Mouse (Mus musculus) hindbrain, embryonic 14.5 days (tissue): ENCODE results near the gene Tshb. TPM values are rescaled to one million over a fixed set of nuclear protein-coding genes. Genes with fewer than 3 reads are reported as not detected.

ENCODE experiments used
- ATAC-seq: fragments of 200-750 bp; cut with Nextera tagmentation; 2 replicates; pipeline ENCODE4 v1.8.0; 2017; ENCODE audit warnings: moderate number of reproducible peaks, mild to moderate bottlenecking, moderate TSS enrichment, moderate library complexity; ENCODE audit not compliant: low FRiP score
- DNase-seq: peaks from one replicate; pipeline ENCODE4 v3.0.0-alpha.2; 2015; ENCODE audit warnings: low spot score
- H3K27ac ChIP-seq: fragments of 300-500 bp; sonication (generic); 2 replicates; pipeline ENCODE4 v1.5.1; 2014; ENCODE audit warnings: mild to moderate bottlenecking, moderate library complexity
- H3K27me3 ChIP-seq: fragments of 300-500 bp; sonication (generic); 2 replicates; pipeline ENCODE4 v1.6.1; 2014; ENCODE audit warnings: mild to moderate bottlenecking, low read length, mixed read lengths; ENCODE audit not compliant: control insufficient read depth, insufficient read depth
- H3K36me3 ChIP-seq: fragments of 300-500 bp; sonication (generic); replicated peaks from 2 replicates; pipeline ENCODE4 v1.6.1; 2014; ENCODE audit not compliant: control insufficient read depth, insufficient read depth
- H3K4me1 ChIP-seq: fragments of 300-500 bp; sonication (generic); replicated peaks from 2 replicates; pipeline ENCODE4 v1.6.1; 2014; ENCODE audit warnings: antibody characterized with exemption, low read length, mixed read lengths; ENCODE audit not compliant: control insufficient read depth, insufficient read depth
- H3K4me2 ChIP-seq: fragments of 300-500 bp; sonication (generic); replicated peaks from 2 replicates; pipeline ENCODE4 v1.6.1; 2014; ENCODE audit warnings: mild to moderate bottlenecking, moderate library complexity
- H3K4me3 ChIP-seq: fragments of 300-500 bp; sonication (generic); replicated peaks from 2 replicates; pipeline ENCODE4 v1.5.1; 2014; ENCODE audit warnings: mild to moderate bottlenecking, low read length
- H3K9ac ChIP-seq: fragments of 300-500 bp; sonication (generic); 2 replicates; pipeline ENCODE4 v1.6.1; 2014
- H3K9me3 ChIP-seq: fragments of 300-500 bp; sonication (generic); 2 replicates; pipeline ENCODE4 v1.6.1; 2016; ENCODE audit warnings: low read length; ENCODE audit not compliant: control insufficient read depth
- WGBS: fragments of 180-500 bp; shearing (Covaris S2); extraction: QIAGEN DNeasy Blood & Tissue Kit; methylation state at CpG from one replicate; pipeline ENCODE4 v1.1.7; 2014; 5-methylcytosine and 5-hydroxymethylcytosine counted together
- polyA plus RNA-seq: library from polyadenylated mRNA; unstranded; fragments of >200 nt; fragmentation: Nextera tagmentation; extraction: Ambion mirVana; gene quantifications from 2 replicates; pipeline ENCODE4 v1.2.1, GENCODE M21; 2014

Tshb gene
- polyA plus RNA-seq: 0.31 and 0.50 TPM in 2 replicates

DNA sequence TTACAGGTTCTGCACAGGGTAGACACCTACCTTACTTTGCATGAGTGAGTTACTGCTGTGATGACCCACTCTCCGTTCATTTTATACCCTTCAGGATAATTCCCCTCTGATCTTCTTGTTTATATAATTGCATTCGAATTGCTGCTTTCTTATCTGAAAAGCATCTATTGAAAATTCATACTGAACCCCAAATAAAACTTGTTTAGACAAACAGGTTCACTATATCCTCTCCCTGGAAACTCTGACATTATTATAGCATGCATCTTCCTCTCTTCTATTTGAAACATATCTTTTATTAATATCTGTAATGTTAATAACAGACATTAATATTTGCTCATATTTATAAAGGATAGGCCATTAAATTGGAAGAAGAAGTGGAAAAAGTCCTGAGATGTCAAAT is at the start of gene Tshb:
Tshb (minus strand) TSS at position 101 of the 400 bp plus-strand sequence.
- DNase-seq (no peak), ATAC-seq (no peak)
- Histone ChIP-seq H3K4me3 (no peak within 1 kb of the TSS), H3K9me3 (no peaks in the 10 kb centered on the region), H3K4me1 (no peaks in the 10 kb centered on the region), H3K9ac (no peak within 1 kb of the TSS), H3K4me2 (no peak within 1 kb of the TSS), H3K27ac (no peak within 1 kb of the TSS), H3K36me3 (no peaks in the 10 kb centered on the region), H3K27me3 (no peaks in the 10 kb centered on the region)
- 81% methylated on average over 2 of the region's 2 CpGs for whole genome bisulfite sequencing

DNA sequence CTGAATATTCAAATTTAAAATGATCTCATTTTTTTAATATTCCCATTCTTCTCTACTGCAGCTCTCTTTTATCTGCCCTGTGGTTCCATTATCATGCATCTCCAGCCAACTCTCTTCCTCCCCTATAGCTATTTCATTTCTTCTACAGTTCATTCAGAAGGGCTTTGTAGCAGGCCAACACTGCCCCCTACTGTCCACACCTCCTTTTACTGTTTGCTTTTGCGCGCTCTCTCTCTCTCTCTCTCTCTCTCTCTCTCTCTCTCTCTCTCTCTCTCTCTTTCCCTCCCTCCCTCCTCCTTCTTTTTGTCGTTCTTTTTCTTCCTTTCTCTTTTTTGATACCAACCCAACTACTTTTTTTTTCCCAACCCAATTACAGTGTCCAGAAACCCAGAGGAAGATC is 21.4 kb upstream of the Tshb start:
- H3K4me1 ChIP-seq: no peaks in the 10 kb centered on the region
- H3K27me3 ChIP-seq: no peaks in the 10 kb centered on the region
- no peaks in the 10 kb centered on the region for H3K9me3 ChIP-seq
- H3K4me2 ChIP-seq: no peak overlapping the region
- H3K9ac ChIP-seq: no peak overlapping the region
- DNase-seq: peak; percentile 77
- 19% methylated on average over 3 of the region's 3 CpGs for WGBS
- H3K27ac ChIP-seq: no peak overlapping the region
- H3K4me3 ChIP-seq: no peak overlapping the region
- H3K36me3 ChIP-seq: no peaks in the 10 kb centered on the region
- no peak for ATAC-seq

DNA sequence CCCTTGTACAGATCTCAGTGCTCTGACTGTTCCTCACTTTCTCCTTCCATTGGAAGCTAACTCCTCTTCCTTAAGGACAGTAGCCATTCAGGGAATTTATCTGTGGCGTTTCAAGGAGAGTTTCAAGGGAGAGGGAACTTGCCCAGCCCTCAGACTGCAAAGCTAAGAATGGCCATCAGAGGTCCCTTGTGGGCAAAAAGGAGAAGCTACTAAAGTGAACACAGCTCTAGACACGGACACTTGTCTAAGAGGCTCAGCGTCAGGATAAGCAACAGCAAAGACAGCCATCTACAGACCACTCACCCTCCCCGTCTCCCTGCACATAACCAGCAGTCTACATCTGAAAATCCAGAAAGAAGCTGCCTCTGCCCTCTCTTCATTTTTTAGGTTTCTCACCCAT is 4.9 kb upstream of the Tshb start:
- no peak for DNase-seq
- H3K9me3 ChIP-seq: no peaks in the 10 kb centered on the region
- no peak overlapping the region for H3K27ac ChIP-seq
- no peak overlapping the region for H3K4me2 ChIP-seq
- no peak overlapping the region for H3K9ac ChIP-seq
- no peak for ATAC-seq
- no peak overlapping the region for H3K4me3 ChIP-seq
- 50% methylated on average over 4 of the region's 4 CpGs for WGBS
- no peaks in the 10 kb centered on the region for H3K4me1 ChIP-seq
- H3K36me3 ChIP-seq: no peaks in the 10 kb centered on the region
- no peaks in the 10 kb centered on the region for H3K27me3 ChIP-seq

DNA sequence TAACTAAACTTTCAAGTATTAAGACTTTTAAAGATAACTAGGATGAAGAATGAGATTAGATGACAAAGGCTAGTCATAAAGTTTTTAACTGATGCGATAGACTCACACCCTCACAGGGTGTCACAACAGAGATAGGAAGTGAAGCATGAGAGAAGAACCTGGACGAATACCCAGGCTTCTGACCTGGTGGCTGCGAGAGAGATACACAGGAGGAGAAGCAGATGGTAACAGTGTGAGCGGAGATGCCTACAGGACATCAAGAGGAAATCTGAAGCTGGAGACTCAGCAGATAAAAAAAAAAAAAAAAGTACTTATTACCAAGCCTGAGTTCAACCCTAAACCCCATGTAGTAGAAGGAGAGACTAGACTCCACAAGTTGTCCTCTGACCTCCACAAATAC is 9.5 kb downstream of the Tshb start:
- H3K4me2 ChIP-seq: no peak overlapping the region
- H3K9ac ChIP-seq: no peak overlapping the region
- no peak overlapping the region for H3K4me3 ChIP-seq
- H3K4me1 ChIP-seq: no peaks in the 10 kb centered on the region
- no peak for DNase-seq
- WGBS: 94% methylated on average over 4 of the region's 4 CpGs
- H3K27ac ChIP-seq: no peak overlapping the region
- no peaks in the 10 kb centered on the region; the same call in 1 of the 2 replicates for H3K36me3 ChIP-seq
- no peak for ATAC-seq
- H3K27me3 ChIP-seq: no peaks in the 10 kb centered on the region
- no peaks in the 10 kb centered on the region for H3K9me3 ChIP-seq

DNA sequence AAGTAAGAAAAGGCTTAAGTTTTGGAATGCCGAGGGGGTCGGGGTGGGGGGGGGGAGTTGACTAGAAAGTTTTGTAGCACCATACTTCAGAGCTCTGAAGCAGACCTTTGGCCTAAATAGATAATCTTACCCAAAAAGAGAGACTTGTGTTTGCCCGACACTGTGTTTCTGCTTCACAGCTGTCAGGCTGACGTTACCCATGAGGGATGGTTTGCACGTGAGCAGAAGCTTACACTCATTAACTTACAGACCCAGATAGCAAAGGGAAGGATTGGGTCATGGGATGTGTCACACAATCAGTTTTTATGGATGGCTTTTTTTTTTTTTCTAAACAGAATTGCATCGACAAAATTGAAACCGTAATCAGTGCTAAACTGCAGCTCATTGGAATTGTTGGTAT is 17.7 kb downstream of the Tshb start:
- H3K4me2 ChIP-seq: no peak overlapping the region
- DNase-seq: no peak
- 77% methylated on average over 7 of the region's 7 CpGs for WGBS
- no peak overlapping the region for H3K27ac ChIP-seq
- no peaks in the 10 kb centered on the region for H3K27me3 ChIP-seq
- peaks cover 26% of the 10 kb centered on the region for H3K36me3 ChIP-seq
- no peak for ATAC-seq
- H3K4me1 ChIP-seq: peaks cover 17% of the 10 kb centered on the region; the same call in 1 of the 2 replicates
- no peaks in the 10 kb centered on the region for H3K9me3 ChIP-seq
- no peak overlapping the region for H3K4me3 ChIP-seq
- H3K9ac ChIP-seq: no peak overlapping the region

DNA sequence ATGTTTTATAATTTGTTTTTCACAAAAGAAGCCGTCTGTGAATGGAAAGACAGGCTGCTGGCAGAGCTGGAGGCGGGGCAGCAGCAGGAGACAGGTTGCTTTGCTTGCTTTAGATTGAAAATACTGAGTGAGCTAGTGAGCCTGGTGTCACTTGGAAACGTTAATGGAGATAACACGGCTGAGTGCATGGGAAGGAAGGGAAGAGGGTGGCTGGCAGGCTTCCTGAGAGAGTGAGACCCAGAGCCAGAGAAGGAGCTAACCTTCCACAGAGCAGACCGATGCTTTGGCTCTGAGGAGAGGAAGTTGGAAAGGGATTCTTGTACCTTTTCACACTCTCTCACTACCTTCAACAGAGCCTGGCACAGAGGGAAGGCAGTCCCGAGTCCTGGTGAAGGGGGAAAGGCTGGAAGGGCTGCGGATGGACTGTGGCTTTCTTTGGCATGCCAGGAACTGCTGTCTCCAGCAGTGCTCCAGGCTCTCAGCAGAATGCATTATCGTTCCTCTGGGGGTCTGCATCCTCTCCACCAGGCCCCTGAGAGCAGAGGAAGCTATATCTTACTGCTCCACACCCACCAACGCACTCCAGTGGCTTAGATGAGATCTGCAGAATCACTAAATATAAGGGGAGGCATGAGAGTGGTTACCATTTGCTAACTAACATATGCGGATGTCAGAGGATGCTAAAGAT is 18.7 kb downstream of the Tshb start:
- no peak overlapping the region; the same call in 1 of the 2 replicates for H3K4me2 ChIP-seq
- ATAC-seq (peak; percentile 73; the same call in 1 of the 2 replicates), DNase-seq (peak; percentile 45)
- WGBS: 29% methylated on average over 10 of the region's 10 CpGs
- H3K4me1 ChIP-seq: peaks cover 17% of the 10 kb centered on the region; the same call in 1 of the 2 replicates
- no peaks in the 10 kb centered on the region for H3K27me3 ChIP-seq
- no peak overlapping the region for H3K4me3 ChIP-seq
- H3K9me3 ChIP-seq: no peaks in the 10 kb centered on the region
- peak overlapping the region; percentile 51 for H3K27ac ChIP-seq
- H3K36me3 ChIP-seq: peaks cover 32% of the 10 kb centered on the region
- H3K9ac ChIP-seq: no peak overlapping the region

DNA sequence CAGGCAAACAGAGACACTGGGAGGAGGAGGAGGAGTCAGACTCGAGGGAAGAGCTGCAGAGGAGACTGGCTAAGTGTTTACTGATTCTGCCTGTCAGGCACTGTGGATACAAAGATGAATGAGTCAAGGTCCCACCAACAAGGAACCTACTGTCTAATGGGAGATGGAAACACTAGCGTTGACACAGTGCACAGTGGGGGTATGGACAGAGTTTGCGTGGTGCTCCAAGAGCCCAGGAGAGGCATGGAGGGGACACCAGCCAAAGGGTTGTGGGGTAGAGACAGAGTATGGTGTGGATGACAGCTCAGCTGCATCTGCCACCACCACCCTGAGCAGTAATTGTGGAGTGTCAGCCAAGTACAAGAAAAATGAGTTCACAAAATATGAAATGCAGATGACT is 20.1 kb downstream of the Tshb start:
- 0 out of 2 replicates have a peak overlapping the region, but pooled peaks have one; percentile 51 for H3K27ac ChIP-seq
- 26% methylated on average over 3 of the region's 3 CpGs for WGBS
- peaks cover 17% of the 10 kb centered on the region; the same call in 1 of the 2 replicates for H3K4me1 ChIP-seq
- peaks cover 32% of the 10 kb centered on the region for H3K36me3 ChIP-seq
- H3K9me3 ChIP-seq: no peaks in the 10 kb centered on the region
- H3K9ac ChIP-seq: no peak overlapping the region
- no peak overlapping the region for H3K4me3 ChIP-seq
- H3K27me3 ChIP-seq: no peaks in the 10 kb centered on the region
- H3K4me2 ChIP-seq: no peak overlapping the region
- DNase-seq (no peak), ATAC-seq (no peak)

DNA sequence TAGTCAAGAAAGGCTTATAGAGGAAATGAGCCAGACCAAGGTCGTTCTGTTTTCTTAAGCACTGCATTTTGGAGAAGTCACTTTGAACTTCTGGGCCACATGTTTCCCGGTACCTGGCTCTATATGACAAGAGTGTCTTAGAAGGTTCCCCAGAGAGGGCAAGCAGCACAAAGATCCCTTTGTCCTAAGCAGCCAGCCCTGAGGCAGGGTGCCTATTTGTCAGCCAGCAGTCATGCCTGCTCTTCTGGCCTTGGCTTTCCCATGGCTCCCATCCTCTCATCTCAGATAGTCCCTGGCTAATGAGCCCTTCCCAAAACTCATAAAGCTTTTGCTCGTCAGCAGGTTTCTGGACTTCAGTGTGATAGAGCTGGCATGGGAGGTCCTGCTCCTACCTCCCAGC is 22.3 kb downstream of the Tshb start:
- Histone ChIP-seq H3K4me3 (no peak overlapping the region), H3K4me2 (no peak overlapping the region), H3K36me3 (peaks cover 19% of the 10 kb centered on the region), H3K9ac (no peak overlapping the region), H3K9me3 (no peaks in the 10 kb centered on the region), H3K27ac (no peak overlapping the region), H3K4me1 (peaks cover 17% of the 10 kb centered on the region; the same call in 1 of the 2 replicates), H3K27me3 (no peaks in the 10 kb centered on the region)
- WGBS: 78% methylated on average over 3 of the region's 3 CpGs
- DNase-seq (no peak), ATAC-seq (no peak)

DNA sequence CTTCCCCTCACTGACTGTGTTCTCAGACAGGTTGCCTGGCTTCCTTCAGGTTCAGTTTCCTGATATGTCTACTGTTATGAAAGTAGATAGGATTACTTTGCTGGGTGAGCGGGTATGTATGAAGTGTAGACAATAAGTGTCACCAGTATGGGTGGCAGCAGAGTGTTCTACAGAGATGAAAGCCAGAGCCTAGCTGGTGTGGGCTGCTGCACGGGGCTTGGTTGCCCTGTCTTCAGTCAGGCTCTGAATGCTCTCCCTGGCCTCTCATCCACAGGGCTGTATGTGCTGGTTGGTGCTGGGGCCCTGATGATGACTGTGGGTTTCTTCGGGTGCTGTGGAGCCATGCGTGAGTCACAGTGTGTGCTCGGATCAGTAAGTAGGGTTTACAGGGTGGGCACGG is 25.5 kb downstream of the Tshb start:
- ATAC-seq (no peak), DNase-seq (no peak)
- H3K36me3 ChIP-seq: peaks cover 25% of the 10 kb centered on the region
- no peak overlapping the region for H3K4me2 ChIP-seq
- no peaks in the 10 kb centered on the region for H3K9me3 ChIP-seq
- 89% methylated on average over 6 of the region's 6 CpGs for WGBS
- H3K27ac ChIP-seq: no peak overlapping the region
- no peak overlapping the region for H3K4me3 ChIP-seq
- no peaks in the 10 kb centered on the region for H3K27me3 ChIP-seq
- no peak overlapping the region for H3K9ac ChIP-seq
- no peaks in the 10 kb centered on the region for H3K4me1 ChIP-seq
